Mouse (Mus musculus) natural killer cell, adult 2 months (primary cell): Measurements from ENCODE around the gene Nf2.
"Not testable (repeated sequence)": the region's sequence is repeated elsewhere in the genome, so short reads cannot be mapped to it uniquely, and the experiment has no call there.

ENCODE experiments used
- DNase-seq, 2 experiments: peaks; one replicate each; pipeline ENCODE4 v3.0.0; 2022; ENCODE audit warnings: low spot score in 2 of 2

Nf2 gene

DNA sequence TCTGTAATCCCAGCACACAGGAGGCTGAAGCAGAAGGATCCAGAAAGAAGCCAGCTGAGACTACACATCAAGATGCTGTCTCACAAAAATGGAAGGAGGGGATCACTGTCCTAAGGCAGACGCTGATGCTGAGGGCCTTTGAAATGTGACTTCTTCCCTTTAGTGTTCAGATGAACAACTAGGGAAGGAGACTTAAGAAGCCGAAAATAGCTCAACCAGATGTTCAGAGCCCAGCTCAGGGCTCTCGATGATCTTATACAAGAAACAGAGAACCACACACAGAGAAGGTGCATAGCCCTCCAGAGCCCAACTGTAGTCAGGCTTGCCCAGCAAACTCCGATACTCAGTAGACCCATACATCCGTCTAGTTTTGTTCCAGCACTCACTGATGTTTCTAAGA is 12.0 kb downstream of the Nf2 start:
- no peak for DNase-seq

DNA sequence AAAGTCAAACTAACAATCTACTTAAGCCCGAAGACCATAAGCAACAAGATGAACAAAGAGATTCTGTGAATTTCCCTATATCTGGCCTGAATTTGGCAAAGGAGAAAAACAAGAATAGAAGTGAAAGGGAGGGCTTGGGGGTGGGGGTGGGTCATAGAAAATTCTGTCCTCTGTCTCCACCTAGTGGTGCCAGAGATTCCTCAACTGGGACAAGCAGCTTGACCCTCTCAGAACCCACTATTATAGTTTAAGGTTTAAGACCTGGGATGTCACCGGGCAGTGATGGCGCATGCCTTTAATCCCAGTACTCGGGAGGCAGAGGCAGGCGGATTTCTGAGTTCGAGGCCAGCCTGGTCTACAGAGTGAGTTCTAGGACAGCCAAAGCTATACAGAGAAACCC is 12.6 kb downstream of the Nf2 start:
- DNase-seq: peak in 1 of 2 experiments; percentile 35

DNA sequence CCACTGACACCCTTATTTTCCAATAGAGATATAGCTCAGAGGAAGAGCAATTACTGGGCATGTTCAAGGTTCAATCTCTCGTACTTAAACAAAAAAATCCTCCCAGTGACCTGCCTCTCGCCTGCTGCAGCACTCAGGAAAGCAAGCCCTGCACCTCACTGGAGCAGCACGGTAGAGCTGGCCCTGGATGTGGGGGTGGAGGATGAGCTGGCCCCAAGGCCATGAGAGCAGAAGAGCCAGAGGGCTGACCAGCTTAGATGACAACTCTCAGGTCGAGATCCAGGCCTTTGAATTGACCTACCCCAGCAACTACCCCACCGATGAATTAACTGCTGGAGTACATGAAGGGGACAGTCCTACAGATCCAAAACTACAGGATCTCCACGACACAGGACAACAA is 13.9 kb downstream of the Nf2 start:
- DNase-seq: no peak

DNA sequence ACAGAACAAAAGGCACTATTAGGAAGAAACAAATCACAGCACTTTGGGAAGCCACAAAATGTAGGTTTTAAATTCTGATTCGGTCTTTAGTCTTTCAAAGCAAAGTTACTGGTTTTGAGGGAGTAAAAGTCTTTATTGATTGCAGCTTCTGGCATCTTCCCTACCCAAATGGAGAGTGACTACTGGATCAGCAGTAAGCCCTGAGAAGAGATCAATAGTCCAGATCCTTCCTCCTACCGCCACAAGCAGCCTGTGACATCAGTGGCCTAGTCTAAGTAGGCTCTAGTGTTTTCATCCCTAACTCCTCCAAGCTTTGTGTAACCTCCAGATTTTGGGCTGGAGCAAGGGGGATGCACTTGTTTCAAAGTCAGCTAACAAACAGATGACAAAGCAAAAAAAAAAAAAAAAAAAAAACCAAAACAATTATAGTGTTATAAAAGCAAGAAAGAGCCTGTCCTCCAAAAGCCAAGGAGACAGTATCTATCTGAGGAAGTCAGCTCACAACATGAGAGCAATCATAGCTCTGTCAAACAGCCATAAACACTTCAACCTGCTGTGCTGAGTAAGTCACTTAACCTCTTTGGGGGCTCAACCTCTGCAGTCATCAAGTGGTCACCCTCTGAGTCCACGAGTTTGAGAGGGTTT is 15.9 kb downstream of the Nf2 start:
- DNase-seq: no peak

DNA sequence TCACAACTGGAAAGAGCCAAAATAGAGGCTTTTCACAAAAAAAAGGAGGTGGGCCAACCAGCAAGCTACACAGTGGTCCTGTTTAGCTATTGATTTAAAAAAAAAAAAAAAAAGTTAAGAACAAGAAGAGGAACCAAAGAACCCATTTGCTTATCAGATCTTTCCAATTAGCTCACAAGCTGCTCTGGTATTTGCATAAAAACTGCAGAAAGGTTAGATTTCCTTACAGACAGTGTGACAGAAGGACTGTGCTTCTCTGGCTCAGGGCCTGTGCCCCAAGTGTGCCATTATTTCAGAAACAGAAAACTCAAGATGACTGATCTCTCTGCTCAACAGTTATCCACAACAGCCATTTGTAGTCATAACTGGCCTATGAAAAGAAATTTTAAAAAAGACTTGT is 18.3 kb downstream of the Nf2 start:
- DNase-seq: no peak

DNA sequence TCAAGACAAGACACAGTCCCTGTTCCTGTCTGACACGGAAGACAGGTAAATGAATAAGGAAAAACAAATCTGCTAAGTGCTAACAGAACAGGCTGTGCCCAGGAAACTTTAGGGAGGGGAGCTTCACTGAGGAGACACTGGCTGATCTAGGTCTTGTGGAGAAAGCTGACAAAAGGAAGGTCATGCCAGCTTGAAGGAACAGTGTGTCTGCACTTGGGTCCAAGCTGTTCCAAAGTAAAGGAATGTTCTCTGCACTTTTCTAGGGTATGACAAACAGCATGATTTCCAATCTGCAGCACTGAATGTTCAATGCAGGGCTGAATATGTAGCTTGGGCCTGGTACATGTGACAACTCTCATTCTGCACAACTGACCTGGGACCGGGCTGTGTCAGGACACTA is 21.4 kb downstream of the Nf2 start:
- no peak for DNase-seq

DNA sequence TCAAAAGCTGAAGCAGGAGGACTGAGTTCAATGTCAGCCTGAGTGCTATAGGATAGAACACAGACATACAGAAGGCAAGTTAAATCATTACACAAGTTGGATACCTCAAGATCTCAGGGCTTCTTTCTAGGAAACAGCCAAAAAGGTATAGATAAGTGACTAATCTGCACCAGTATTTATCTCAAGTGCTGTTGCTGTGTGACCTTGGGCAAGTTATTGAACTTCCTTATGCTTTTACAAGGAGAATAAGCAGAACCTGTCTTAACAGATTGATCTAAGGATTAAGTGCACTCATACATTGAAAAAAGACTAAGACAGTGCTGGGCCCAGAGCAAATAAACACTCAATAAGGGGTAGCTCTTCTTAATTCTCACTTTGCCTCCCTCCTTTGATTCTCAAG is 22.0 kb downstream of the Nf2 start:
- no peak for DNase-seq

DNA sequence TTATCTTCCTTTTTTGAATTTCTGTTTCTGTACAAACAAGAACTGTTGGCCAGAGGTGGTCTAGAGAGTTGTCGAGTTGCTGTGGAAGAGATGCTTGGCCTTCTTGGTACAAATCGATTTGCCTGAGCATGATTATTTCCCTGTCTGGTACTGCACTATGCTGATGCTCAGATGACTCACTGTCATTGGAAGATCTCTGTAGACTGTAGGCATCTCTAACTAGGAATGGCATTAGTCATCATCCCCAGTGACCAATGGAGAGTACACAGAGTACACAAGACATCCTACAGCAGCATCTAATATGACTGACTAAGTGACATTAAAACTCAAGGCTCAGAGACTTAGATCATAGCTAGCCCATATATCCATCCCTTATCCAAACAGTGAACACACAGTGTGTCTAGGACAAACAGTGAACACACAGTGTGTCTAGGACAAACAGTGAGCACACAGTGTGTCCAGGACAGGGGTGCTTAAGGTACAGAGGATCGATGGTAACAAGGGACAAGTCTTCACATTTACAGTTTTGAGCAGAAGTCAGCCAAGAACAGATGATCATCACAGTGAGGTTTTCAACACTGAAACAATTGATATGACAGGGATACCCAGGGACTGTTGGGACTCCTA is 23.1 kb downstream of the Nf2 start:
- DNase-seq: no peak

DNA sequence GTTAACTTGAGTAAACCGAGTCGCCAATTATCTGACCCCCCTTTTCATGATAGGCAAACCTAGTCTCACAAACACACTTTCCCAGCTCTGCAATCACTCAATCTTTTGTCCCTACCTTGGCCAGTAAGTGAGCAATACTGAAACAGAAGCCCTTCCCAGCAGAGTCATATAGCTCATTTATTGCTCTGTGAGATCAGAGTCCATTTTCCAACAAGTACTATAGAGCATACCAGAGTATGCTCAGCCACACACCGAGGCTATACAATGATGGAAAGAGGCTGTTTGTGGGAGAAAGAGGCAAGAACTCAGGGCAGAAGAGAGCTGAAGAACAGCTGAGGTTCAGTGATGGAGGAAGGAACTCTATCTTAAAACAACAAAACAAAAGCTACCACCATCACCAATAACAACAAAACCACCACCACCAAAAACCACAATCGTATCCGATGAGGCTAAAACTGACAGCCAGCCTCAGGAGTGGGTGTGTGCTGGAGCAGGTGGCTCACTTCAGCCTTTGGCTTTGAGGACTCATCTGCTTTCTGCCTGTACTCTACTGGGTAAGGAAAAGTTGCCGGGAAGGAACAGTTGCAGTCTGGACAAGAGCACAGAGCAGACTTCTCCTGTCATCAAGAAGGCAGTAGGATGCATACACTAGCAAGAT is 25.6 kb downstream of the Nf2 start:
- DNase-seq: no peak

DNA sequence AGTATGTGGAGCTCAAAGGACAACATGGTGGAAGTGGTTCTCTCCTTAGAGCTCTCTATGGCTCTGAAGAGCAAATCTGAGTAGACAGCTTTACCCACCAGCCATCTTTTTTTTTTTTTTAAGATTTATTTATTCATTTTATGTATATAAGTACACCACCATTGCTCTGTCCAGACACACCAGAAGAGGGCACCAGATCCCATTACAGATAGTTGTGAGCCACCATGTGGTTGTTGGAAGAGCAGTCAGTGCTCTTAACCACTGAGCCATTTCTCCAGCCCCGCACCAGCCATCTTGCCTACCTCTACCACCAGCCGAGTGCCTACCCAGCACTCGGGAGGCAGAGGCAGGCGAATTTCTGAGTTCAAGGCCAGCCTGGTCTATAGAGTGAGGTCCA is 26.9 kb downstream of the Nf2 start:
- DNase-seq: not testable (repeated sequence)

DNA sequence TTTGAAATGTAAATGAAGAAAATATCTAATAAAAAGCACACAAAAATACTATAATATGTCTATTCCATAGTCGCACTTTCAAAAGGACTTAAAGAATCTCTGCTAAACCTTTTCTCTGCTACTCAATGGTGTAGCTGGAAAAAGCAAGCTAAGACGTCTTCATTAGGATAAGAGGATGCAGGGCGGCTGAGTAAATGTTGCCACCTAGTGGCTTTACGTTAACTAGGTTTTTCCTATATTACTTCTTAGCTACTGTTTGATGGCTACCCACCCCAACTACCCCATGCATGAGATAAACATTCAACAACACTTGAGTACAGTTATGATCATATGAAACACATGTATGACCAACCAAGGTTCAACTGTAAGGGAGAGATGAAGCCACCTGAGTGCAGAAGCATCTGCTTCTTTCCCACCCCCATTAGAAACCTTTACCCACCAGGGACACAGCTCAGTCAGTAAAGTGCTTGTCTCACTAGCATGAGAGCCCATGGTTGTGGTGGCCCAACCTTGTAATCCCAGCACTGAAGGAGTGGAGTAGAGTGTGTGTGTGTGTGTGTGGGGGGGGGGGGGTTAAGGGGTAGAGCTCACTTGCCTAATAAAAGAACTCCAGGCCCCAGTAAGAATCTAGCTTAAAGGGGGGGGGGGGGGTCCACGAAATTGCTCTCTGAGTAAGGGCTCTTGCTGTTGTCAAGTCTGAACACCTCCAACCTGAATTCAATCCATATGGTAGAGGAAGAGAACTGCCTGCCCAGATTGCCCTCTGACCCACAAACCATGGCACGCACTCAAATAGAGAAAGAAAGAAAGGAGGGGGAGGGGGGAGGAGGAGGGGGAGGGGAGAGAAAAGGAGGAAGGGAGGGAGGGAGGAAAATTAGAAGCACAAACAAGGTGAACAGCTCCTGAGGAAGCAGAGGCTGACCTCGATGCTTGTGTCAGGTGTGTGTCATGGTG is 27.6 kb downstream of the Nf2 start:
- no peak for DNase-seq

DNA sequence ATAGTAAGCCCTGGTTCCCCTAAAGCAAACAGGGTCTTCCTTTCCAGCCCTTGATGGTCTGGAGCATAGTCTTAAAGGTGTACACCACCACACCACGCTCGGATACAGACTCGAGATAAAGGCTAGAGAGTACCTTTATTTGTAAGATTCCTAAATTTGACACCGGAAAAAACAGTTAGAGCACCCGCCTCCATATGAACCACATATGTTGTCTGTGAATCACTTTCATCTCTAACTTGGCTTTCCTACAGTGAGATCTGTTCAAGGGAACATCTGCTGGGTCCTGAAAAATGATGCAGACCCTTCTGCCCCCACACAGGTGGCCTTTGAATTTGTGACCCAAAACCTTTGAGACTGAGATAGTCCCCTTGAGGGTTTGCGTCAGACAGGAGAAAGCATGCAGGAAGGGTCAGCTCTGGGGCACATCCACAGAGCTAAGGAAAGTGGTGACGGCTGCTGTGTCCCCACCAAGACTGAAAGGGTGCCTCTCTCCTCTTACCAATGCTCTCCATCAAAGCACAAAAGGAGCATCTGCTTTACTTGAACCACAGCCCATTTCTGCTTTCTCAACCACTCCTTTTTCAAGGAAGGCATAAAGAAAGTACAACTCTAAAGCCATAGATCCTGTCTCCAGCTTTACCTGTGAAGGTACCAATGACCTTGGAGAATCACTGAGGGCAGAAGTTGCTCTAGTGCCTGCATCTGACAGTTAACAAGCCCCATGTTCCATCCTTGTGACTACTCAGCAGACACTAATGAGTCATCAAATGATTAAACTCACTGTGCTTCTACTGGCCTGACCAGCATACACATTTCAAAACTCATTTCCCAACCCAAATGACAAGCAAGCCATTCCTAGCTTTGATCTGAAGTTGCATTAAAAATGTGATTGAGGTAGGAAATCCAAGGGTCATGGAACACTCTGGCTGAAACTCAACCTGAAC is 34.6 kb downstream of the Nf2 start:
- no peak for DNase-seq

DNA sequence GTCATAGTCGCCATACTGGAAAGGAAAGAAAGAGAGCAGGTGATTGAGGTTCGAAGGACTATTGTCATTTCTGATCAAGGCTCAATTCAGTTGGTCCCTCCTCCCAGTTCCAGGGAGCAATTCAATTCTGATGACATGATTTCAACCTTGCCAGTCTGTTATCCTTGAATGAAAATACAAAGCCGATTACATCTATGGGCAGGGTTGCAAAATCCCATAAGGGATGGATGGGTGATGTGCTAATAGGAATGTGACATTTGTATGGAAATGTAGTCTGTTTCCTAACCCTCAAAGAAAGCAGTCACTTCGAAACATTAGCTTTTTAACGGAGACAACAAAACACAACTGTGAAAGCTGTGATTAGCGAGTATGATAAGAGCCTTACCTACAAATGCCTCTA is 41.0 kb downstream of the Nf2 start:
- DNase-seq: no peak

DNA sequence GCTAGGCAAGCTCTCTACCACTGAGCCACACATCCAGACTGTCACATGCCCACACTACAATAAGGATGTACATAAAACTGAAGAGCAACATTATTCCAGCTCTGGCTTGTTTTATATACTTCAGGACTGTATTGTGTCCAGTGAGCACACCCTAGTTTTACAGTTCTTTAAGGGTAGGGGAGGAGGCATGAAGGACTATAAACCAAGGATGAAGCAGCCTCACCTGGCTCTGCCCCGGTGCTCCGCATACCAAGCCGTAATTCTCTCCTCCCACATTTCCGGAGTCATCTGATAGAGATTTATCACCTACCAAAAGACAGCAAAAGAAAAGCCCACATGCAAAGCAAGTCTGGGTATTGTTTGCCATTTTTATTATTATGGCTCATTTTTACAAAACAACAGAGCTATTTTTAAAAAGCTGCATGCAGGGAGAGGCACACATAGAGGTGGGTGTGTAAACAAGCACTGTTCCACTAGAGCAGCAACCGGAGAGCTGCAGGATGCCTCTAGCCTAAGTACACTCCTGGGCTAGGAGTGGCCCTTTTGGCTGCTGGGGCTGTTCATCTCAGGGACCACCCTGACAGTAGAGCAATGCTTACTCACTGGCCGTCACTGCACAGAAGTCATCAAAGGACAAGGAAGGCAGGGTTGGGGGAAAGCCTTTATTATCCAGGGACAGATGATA is 43.2 kb downstream of the Nf2 start:
- DNase-seq: no peak

DNA sequence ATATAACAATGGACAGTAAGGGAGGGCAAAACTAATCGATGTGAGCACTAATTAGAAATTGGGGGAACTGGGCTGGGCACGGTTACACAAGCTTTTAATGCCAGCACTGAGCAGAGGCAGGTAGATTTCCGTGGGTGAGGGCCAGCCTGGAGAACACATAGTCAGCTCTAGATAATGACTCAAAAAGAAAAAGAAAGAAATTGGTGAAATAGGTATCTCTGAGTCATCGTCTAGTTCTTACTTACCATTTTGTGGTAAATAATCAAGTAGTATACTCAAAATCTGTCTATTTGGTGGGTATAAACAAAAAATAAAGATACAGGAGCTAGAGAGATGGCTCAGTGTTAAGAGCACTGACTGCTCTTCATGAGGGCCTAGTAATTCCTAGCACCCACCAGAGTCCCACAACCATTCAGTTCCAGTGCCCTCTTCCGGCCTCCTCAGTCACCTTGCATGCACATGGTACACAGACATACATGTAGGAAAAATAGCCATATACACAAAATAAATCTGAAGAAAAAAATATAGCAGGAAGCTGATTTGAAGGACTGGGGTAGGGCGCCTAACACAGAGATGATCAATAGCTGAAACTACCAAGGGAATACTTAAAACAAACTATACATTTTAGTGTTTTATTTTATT is 44.3 kb downstream of the Nf2 start:
- no peak for DNase-seq

DNA sequence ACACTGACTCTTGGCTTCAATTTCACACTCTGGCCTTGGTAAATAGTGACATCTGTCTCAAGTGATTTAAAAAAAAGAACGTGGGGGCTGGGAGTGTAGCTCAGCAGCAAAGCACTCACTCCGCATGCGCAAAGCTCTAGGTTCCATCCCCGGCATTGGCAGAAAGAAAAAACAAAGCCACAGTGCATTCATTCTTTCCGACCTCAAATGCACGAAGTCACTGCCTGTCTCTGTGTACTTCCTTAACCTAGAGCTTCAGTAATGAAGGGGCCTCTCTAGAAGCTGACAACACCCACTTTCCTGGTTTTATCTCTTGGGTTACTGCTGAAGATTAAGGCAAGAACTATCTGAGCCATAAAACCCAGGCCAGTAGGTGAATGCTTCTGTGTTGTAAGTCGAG is 45.4 kb downstream of the Nf2 start:
- DNase-seq: no peak

DNA sequence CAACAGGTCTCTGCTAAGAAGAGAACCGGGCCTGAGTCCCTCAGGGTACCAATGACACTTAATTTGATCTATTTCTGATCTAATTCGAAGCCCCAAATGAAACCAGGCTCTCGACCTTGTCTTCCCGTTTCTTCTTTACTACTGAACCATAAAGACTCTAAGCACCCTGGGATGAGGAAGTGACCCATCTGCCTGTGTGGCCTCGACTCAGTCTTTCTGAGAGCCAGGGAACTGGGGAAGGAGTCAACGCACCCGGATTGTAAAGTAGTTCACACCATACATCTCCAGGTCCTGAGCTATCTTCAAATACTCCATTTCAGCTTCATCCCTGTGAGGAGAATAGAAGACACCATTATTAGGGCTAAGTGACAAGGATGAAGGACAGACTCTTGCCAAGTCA is 45.9 kb downstream of the Nf2 start:
- DNase-seq: no peak

DNA sequence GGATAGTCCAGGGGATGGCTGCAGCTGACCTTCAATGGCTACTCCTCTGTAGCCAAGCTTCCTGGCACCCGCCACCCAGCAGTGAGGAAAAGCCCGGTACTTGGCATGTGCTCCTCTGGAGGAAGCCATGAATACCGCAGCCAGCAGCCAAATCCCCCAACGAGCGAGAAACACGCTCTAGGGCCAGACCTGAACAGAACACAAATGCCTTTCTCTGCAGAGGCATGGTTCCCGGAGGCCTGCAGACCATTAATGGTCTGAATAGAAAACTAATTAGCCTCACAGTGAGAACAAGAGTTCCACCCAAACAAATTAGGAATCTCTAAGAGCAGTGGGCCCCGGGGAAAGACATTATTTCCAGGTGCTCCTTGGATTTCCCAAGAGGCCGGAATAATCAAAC is 46.3 kb downstream of the Nf2 start:
- no peak for DNase-seq

DNA sequence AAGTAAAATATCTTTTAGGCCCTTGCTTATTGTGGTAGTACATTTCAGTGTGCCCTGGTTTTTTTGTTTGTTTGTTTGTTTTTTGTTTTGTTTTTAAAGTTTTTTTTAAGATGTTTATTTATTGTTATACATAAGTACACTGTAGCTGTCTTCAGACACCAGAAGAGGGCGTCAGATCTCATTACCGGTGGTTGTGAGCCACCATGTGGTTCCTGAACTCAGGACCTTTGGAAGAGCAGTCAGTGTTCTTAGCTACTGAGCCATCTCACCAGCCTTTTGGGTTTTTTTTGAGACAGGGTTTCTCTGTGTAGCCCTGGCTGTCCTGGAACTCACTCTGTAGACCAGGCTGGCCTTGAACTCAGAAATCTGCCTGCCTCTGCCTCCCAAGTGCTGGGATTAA is 46.9 kb downstream of the Nf2 start:
- not testable (repeated sequence) for DNase-seq

DNA sequence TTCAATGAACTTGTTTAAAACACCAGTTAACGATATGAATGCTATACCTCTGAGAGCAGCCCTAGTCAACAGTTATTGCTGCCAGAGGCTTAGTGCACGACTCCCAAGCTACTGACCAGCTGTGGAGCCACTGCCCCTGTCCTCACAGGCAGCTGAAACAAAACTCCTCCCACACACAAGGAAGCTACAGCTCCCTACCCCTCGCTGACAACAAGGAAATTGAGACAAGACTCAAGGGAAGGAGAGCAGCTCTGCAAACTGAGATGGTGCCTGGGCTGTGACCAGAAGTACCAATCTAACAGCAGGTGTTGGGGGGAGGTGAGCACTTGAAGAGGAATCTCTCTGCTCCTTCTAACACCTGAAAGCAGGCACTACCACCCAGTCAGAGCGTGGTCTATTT is 48.7 kb downstream of the Nf2 start:
- no peak for DNase-seq
